Mouse (Mus musculus) lung, postnatal 0 days (tissue): ENCODE data around the gene Slc45a1. TPM values are rescaled to one million over a fixed set of nuclear protein-coding genes. Genes with fewer than 3 reads are reported as not detected.

Experiments used
- ATAC-seq: fragments of 200-750 bp; cut with Nextera tagmentation; 2 replicates; pipeline ENCODE4 v1.8.0; 2017; ENCODE audit warnings: moderate library complexity
- DNase-seq: peaks from one replicate; pipeline ENCODE4 v3.0.0-alpha.2; 2016; ENCODE audit warnings: low spot score
- H3K27ac ChIP-seq: fragments of 300-500 bp; sonication (generic); 2 replicates; pipeline ENCODE4 v1.5.1; 2014; ENCODE audit warnings: antibody characterized with exemption, mild to moderate bottlenecking, low read length, mixed read lengths
- H3K27me3 ChIP-seq: fragments of 300-500 bp; sonication (generic); replicated peaks from 2 replicates; pipeline ENCODE4 v1.6.1; 2014; ENCODE audit warnings: low read length, mixed read lengths; ENCODE audit not compliant: insufficient read depth
- H3K36me3 ChIP-seq: fragments of 300-500 bp; sonication (generic); 2 replicates; pipeline ENCODE4 v1.6.1; 2014; ENCODE audit warnings: low read length, mixed read lengths; ENCODE audit not compliant: insufficient read depth
- H3K4me1 ChIP-seq: fragments of 300-500 bp; sonication (generic); 2 replicates; pipeline ENCODE4 v1.6.1; 2014; ENCODE audit warnings: antibody characterized with exemption, low read depth, low read length, mixed read lengths; ENCODE audit not compliant: insufficient read depth
- H3K4me2 ChIP-seq: fragments of 300-500 bp; sonication (generic); replicated peaks from 2 replicates; pipeline ENCODE4 v1.6.1; 2014; ENCODE audit warnings: low read depth, mild to moderate bottlenecking, low read length, moderate library complexity, mixed read lengths
- H3K4me3 ChIP-seq: fragments of 300-500 bp; sonication (generic); 2 replicates; pipeline ENCODE4 v1.5.1; 2014; ENCODE audit warnings: low read depth, low read length
- H3K9ac ChIP-seq: fragments of 300-500 bp; sonication (generic); replicated peaks from 2 replicates; pipeline ENCODE4 v1.6.1; 2014; ENCODE audit warnings: low read depth, mild to moderate bottlenecking
- H3K9me3 ChIP-seq: fragments of 300-500 bp; sonication (generic); 2 replicates; pipeline ENCODE4 v1.6.1; 2016; ENCODE audit warnings: low read length, mixed read lengths
- CTCF ChIP-seq: IDR thresholded peaks from 2 replicates; pipeline ENCODE4 v1.5.1; 2016; ENCODE audit warnings: antibody characterized with exemption, mild to moderate bottlenecking
- EP300 ChIP-seq: IDR thresholded peaks from 2 replicates; pipeline ENCODE4 v1.6.1; 2016; ENCODE audit warnings: antibody characterized with exemption, mild to moderate bottlenecking, control low read depth
- WGBS: fragments of 180-500 bp; shearing (Covaris S2); extraction: QIAGEN DNeasy Blood & Tissue Kit; methylation state at CpG from one replicate; pipeline ENCODE4 v1.1.7; 2014; 5-methylcytosine and 5-hydroxymethylcytosine counted together
- polyA plus RNA-seq: library from polyadenylated mRNA; unstranded; fragments of >200 nt; fragmentation: Nextera tagmentation; extraction: Ambion mirVana; gene quantifications from 2 replicates; pipeline ENCODE4 v1.2.1, GENCODE M21; 2015

Slc45a1 gene
- polyA plus RNA-seq, 1 experiment from 2014 or later: 0.04 TPM

DNA sequence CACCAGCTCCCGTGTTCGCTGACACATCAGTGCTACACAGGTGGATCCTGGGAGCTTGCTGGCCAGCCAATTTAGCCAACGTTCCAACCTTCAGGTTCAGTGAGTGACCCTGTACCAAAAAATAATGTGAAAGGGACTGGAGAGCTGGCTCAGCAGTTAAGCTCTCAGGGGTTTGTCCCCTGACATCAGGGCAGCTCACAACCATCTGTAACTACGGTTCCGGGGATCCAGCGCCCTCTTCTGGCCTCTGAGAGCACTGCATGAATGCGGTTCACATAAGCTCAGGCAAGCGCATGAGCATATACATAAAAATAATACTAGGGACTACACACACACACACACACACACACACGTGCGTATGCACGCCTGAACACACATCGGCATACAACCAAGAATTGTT is 11.2 kb upstream of the Slc45a1 start:
- no peaks in the 10 kb centered on the region for H3K36me3 ChIP-seq
- no peak overlapping the region for H3K9ac ChIP-seq
- DNase-seq (peak; percentile 36), ATAC-seq (peak; percentile 49; the same call in 1 of the 2 replicates)
- no peak overlapping the region for H3K4me2 ChIP-seq
- H3K27ac ChIP-seq: no peak overlapping the region
- no peak overlapping the region for H3K4me3 ChIP-seq
- H3K9me3 ChIP-seq: no peaks in the 10 kb centered on the region
- peak; percentile 69 for TF ChIP-seq CTCF
- no peak for TF ChIP-seq EP300
- WGBS: 58% methylated on average over 12 of the region's 12 CpGs
- H3K4me1 ChIP-seq: peaks cover 7% of the 10 kb centered on the region; the same call in 1 of the 2 replicates
- H3K27me3 ChIP-seq: no peaks in the 10 kb centered on the region

DNA sequence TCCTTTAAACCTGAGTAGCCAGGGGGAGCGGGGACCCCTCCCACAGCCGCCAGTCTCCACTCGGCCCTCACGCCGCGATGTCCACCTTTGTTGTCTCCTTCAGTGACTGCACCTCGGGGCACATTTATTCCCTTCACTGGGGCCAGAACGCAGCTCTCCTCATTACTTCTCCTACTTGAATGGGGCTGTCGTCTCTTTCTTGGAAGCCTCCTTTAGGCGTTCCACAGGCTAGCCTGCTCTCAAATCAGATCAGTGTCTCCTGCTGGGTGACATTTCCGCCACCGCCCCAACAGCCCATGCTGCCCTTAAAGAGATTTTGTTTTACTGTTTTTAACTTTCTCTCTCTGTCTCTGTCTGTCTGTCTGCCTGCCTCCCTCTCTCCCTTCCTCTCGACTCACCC is 9.9 kb upstream of the Slc45a1 start:
- 12% methylated on average over 13 of the region's 13 CpGs for WGBS
- H3K4me1 ChIP-seq: peaks cover 7% of the 10 kb centered on the region; the same call in 1 of the 2 replicates
- DNase-seq (no peak), ATAC-seq (no peak)
- no peak overlapping the region for H3K9ac ChIP-seq
- H3K27me3 ChIP-seq: no peaks in the 10 kb centered on the region
- H3K9me3 ChIP-seq: no peaks in the 10 kb centered on the region
- peak overlapping the region; percentile 22 for H3K4me2 ChIP-seq
- H3K4me3 ChIP-seq: peak overlapping the region; percentile 1; the same call in 1 of the 2 replicates
- no peak overlapping the region for H3K27ac ChIP-seq
- no peaks in the 10 kb centered on the region for H3K36me3 ChIP-seq
- TF ChIP-seq EP300 (no peak), CTCF (no peak)

DNA sequence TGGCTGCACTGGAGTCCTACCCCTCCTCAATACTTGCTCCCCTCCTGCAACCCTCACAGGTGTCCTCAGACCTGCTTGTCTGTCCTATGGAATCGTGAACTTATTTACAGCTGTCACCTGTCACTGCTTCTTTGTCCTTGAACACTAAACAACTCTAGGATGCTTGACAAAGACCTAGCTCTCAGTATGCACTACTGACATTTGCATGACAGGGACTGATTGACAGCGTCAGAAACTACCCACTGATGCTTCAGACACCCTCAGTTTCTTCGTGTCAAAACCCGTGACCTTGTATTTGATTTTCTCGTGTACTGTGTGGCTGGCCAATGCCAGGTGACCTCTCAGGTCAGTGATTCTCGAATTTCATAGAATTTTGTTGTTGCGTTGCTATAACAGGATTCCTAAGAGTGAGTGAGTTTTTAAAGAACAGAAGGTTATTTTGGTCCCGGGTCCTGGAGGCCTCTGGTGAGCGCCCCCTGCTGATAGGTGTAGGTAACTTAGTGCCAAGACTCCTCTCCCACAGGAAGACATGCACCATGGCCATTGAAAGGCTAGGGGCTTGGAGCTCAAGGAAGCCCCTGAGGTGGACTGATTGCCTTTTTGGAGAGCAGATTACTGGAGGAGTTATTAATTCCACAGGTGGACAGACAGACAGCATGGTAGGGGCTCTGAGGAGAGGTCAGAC is 8.1 kb upstream of the Slc45a1 start:
- H3K9me3 ChIP-seq: no peaks in the 10 kb centered on the region

GRCm38 (mm10) chr4:150656504-150656903 is 4.5 kb upstream of the Slc45a1 start:
- Histone ChIP-seq H3K27me3 (peaks cover 8% of the 10 kb centered on the region; the same call in 1 of the 2 replicates), H3K9me3 (no peaks in the 10 kb centered on the region), H3K27ac (no peak overlapping the region), H3K9ac (no peak overlapping the region), H3K4me2 (no peak overlapping the region), H3K4me3 (no peak overlapping the region), H3K36me3 (no peaks in the 10 kb centered on the region), H3K4me1 (peaks cover under 1% of the 10 kb centered on the region; the same call in 1 of the 2 replicates)
- ATAC-seq: no peak
- no peak for DNase-seq
- 74% methylated on average over 6 of the region's 6 CpGs for WGBS
- TF ChIP-seq CTCF: peak; percentile 39
- no peak for TF ChIP-seq EP300

More for the DNA sequence above, 8.1 kb upstream of the Slc45a1 start:
- Histone ChIP-seq H3K4me1 (peaks cover 7% of the 10 kb centered on the region; the same call in 1 of the 2 replicates), H3K9ac (no peak overlapping the region), H3K27ac (no peak overlapping the region), H3K36me3 (no peaks in the 10 kb centered on the region), H3K27me3 (no peaks in the 10 kb centered on the region), H3K4me2 (no peak overlapping the region), H3K4me3 (no peak overlapping the region)
- no peak for DNase-seq
- TF ChIP-seq CTCF (peak; percentile 45), EP300 (no peak)
- no peak for ATAC-seq
- 67% methylated on average over 9 of the region's 9 CpGs for WGBS

DNA sequence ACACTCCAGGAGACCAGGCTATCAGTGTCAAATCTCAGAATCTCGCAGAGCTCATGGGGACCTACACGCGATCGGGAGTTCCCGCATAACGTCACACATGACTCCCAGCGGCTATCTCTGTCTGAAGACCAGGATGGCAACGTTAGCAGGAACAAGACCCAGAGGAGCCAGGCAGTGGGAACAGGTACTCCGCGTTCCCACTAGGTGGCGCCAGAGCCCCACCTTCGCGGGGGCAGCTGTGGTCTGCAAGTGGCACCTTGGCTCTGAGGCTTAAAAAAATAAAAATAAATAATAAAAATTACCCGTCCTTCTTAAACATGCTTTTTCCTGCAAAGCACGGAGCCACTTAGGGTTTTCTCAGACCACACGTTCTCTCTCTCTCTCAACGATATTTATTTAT is 4.0 kb upstream of the Slc45a1 start:
- DNase-seq: peak; percentile 91
- ATAC-seq: peak; percentile 86
- H3K4me1 ChIP-seq: no peaks in the 10 kb centered on the region
- H3K9me3 ChIP-seq: no peaks in the 10 kb centered on the region
- peak; percentile 97 for TF ChIP-seq CTCF
- peak; percentile 23; the same call in 1 of the 2 replicates for TF ChIP-seq EP300
- WGBS: 1% methylated on average over 17 of the region's 17 CpGs
- H3K4me2 ChIP-seq: no peak overlapping the region
- H3K9ac ChIP-seq: no peak overlapping the region
- no peaks in the 10 kb centered on the region for H3K36me3 ChIP-seq
- H3K4me3 ChIP-seq: no peak overlapping the region
- no peak overlapping the region for H3K27ac ChIP-seq
- peaks cover 8% of the 10 kb centered on the region; the same call in 1 of the 2 replicates for H3K27me3 ChIP-seq

- WGBS: 28% methylated on average over 10 of the region's 11 CpGs
- ATAC-seq (0 out of 2 replicates have a peak, but pooled peaks have one; percentile 8), DNase-seq (peak; percentile 12)
- Histone ChIP-seq H3K27ac (no peak overlapping the region), H3K9me3 (no peaks in the 10 kb centered on the region), H3K4me1 (no peaks in the 10 kb centered on the region), H3K27me3 (peaks cover 8% of the 10 kb centered on the region; the same call in 1 of the 2 replicates), H3K4me2 (no peak overlapping the region), H3K4me3 (no peak overlapping the region), H3K36me3 (no peaks in the 10 kb centered on the region), H3K9ac (no peak overlapping the region)
- no peak for TF ChIP-seq CTCF
- TF ChIP-seq EP300: no peak
These were observed 1.2 kb upstream of the Slc45a1 start for GRCm38 (mm10) chr4:150653072-150653599.
